Mouse (Mus musculus) liver, embryonic 14.5 days (tissue): Measurements from ENCODE around the gene Rnasek. TPM values are rescaled to one million over a fixed set of nuclear protein-coding genes. Genes with fewer than 3 reads are reported as not detected.

Experiments used
- ATAC-seq: fragments of 200-750 bp; cut with Nextera tagmentation; 2 replicates; pipeline ENCODE4 v1.8.0; 2017; ENCODE audit warnings: moderate number of reproducible peaks, mild to moderate bottlenecking, moderate library complexity; ENCODE audit not compliant: insufficient read depth
- DNase-seq, 3 experiments: peaks; one replicate each; pipeline ENCODE4 v3.0.0-alpha.2; 2012 to 2013; ENCODE audit warnings: low read depth in 3 of 3, low spot score in 3 of 3
- H3K27ac ChIP-seq: fragments of 300-500 bp; sonication (generic); 2 replicates; pipeline ENCODE4 v1.5.1; 2014; ENCODE audit warnings: moderate library complexity, mild to moderate bottlenecking, control low read depth, inconsistent platforms
- H3K27me3 ChIP-seq: fragments of 300-500 bp; sonication (generic); 2 replicates; pipeline ENCODE4 v1.6.1; 2014; ENCODE audit warnings: mild to moderate bottlenecking, low read length, moderate library complexity; ENCODE audit not compliant: control insufficient read depth, insufficient read depth
- H3K36me3 ChIP-seq: fragments of 300-500 bp; sonication (generic); replicated peaks from 2 replicates; pipeline ENCODE4 v1.6.1; 2014; ENCODE audit warnings: low read depth; ENCODE audit not compliant: control insufficient read depth, insufficient read depth
- H3K4me1 ChIP-seq, 2 experiments: fragments of 200-500 bp in 1 of 2; fragments of 300-500 bp in 1 of 2; sonication (generic) in 1 of 2; replicated peaks; 2 replicates each; pipeline ENCODE4 v1.6.1; 2012 to 2014; ENCODE audit warnings: antibody characterized with exemption in 1 of 2, inconsistent platforms in 1 of 2, low read length in 1 of 2; ENCODE audit not compliant: control insufficient read depth in 2 of 2, insufficient read depth in 2 of 2
- H3K4me2 ChIP-seq: fragments of 300-500 bp; sonication (generic); 2 replicates; pipeline ENCODE4 v1.6.1; 2014; ENCODE audit warnings: low read depth, mild to moderate bottlenecking, control low read depth, moderate library complexity
- H3K4me3 ChIP-seq, 2 experiments: fragments of 200-500 bp in 1 of 2; fragments of 300-500 bp in 1 of 2; sonication (generic) in 1 of 2; 2 replicates each; pipeline ENCODE4 v1.5.1; 2012 to 2014; ENCODE audit warnings: low read depth in 2 of 2, low read length in 2 of 2, mild to moderate bottlenecking in 2 of 2, control low read depth in 1 of 2, inconsistent platforms in 1 of 2, moderate library complexity in 1 of 2; ENCODE audit not compliant: insufficient read depth in 1 of 2
- H3K9ac ChIP-seq: fragments of 300-500 bp; sonication (generic); replicated peaks from 2 replicates; pipeline ENCODE4 v1.6.1; 2014; ENCODE audit warnings: mild to moderate bottlenecking, control low read depth, moderate library complexity
- H3K9me3 ChIP-seq: fragments of 300-500 bp; sonication (generic); 2 replicates; pipeline ENCODE4 v1.6.1; 2016; ENCODE audit warnings: low read length, mixed read lengths; ENCODE audit not compliant: control insufficient read depth
- CTCF ChIP-seq: IDR thresholded peaks from 2 replicates; pipeline ENCODE4 v1.5.1; 2016; ENCODE audit warnings: antibody characterized with exemption, low read depth, control low read depth
- EP300 ChIP-seq: IDR thresholded peaks from 2 replicates; pipeline ENCODE4 v1.6.1; 2016; ENCODE audit warnings: antibody characterized with exemption, low read depth
- WGBS: fragments of 180-500 bp; shearing (Covaris S2); extraction: QIAGEN DNeasy Blood & Tissue Kit; methylation state at CpG from one replicate; pipeline ENCODE4 v1.1.7; 2014; ENCODE audit not compliant: insufficient replicate concordance; 5-methylcytosine and 5-hydroxymethylcytosine counted together
- microRNA counts: library from miRNA; unstranded; fragments of <30 nt; microRNA quantifications from one replicate; lab custom pipeline; 2016
- microRNA-seq: library from miRNA; unstranded; fragments of <30 nt; microRNA quantifications from one replicate; pipeline ENCODE4, GENCODE M21; 2016
- polyA plus RNA-seq, 2 experiments: library from polyadenylated mRNA; depleted of rRNA in 1 of 2; stranded (reverse) in 1 of 2; unstranded in 1 of 2; fragments of >200 nt; fragmentation: Nextera tagmentation in 1 of 2; extraction: Ambion mirVana in 1 of 2; gene quantifications; 2 replicates each; pipeline versions ENCODE4 v1.2.1 to v1.2.3; 2012 to 2014

Gene Rnasek
- polyA plus RNA-seq, 2 experiments = 29.9 to 124 TPM

GRCm38 (mm10) chr11:70191188-70191587, 48.5 kb downstream of the Rnasek start:
- ATAC-seq (no peak), DNase-seq (no peak)
- Histone ChIP-seq H3K4me1 (no peaks in the 10 kb centered on the region), H3K36me3 (no peaks in the 10 kb centered on the region), H3K27ac (no peak overlapping the region), H3K9me3 (no peaks in the 10 kb centered on the region), H3K9ac (no peak overlapping the region), H3K27me3 (no peaks in the 10 kb centered on the region), H3K4me3 (no peak overlapping the region), H3K4me2 (no peak overlapping the region)
- WGBS = 58% methylated on average over 6 of the region's 6 CpGs
- no peak for TF ChIP-seq CTCF
- no peak for TF ChIP-seq EP300

- TF ChIP-seq CTCF = no peak
- TF ChIP-seq EP300 = no peak
- H3K27me3 ChIP-seq = no peaks in the 10 kb centered on the region
- WGBS = 78% methylated on average over 28 of the region's 28 CpGs
- H3K4me1 ChIP-seq = no peaks in the 10 kb centered on the region
- H3K9me3 ChIP-seq = no peaks in the 10 kb centered on the region
- DNase-seq (no peak), ATAC-seq (no peak)
- H3K4me2 ChIP-seq = no peak overlapping the region
- H3K9ac ChIP-seq = no peak overlapping the region
- H3K36me3 ChIP-seq = no peaks in the 10 kb centered on the region
- H3K4me3 ChIP-seq = no peak overlapping the region
- no peak overlapping the region for H3K27ac ChIP-seq
Measured at GRCm38 (mm10) chr11:70189319-70190134, 50.1 kb downstream of the Rnasek start.

MicroRNA genes within 50 kb of the gene (microRNA counts, 519-probe panel; counts per million panel counts)
- microRNA mmu-miR-195 (lab: Ali Mortazavi, UCI) = 69.9 counts per million
- microRNA mmu-miR-497 (lab: Ali Mortazavi, UCI) = 69.9 counts per million

Small RNA genes lying within 50 kb of the gene (microRNA-seq; reads per million reads assigned to microRNA genes)
- 380 reads per million, percentile 63 among the genes with 10 or more reads in this experiment for gene Mir195a
- gene Mir497 = not detected
- gene Mir497b = not detected

Other genes with a start within 250 kb of the Rnasek start
- gene Gabarap, start 248.7 kb downstream of the Rnasek start, polyA plus RNA-seq (2012; rRNA removed) = 134 and 140 TPM in 2 replicates
- gene Gabarap, start 248.7 kb downstream of the Rnasek start, polyA plus RNA-seq (2014; fragmentation: Nextera tagmentation; extraction: Ambion mirVana) = 296 and 300 TPM in 2 replicates
- 10.8 and 14.8 TPM in 2 replicates for gene Phf23, start 244.1 kb downstream of the Rnasek start, polyA plus RNA-seq (2012; rRNA removed)
- 11.9 and 12.1 TPM in 2 replicates for gene Phf23, start 244.1 kb downstream of the Rnasek start, polyA plus RNA-seq (2014; fragmentation: Nextera tagmentation; extraction: Ambion mirVana)
- gene Dvl2, start 239.2 kb downstream of the Rnasek start, polyA plus RNA-seq (2012; rRNA removed) = 4.2 and 4.6 TPM in 2 replicates
- 3.4 and 4.2 TPM in 2 replicates for gene Dvl2, start 239.2 kb downstream of the Rnasek start, polyA plus RNA-seq (2014; fragmentation: Nextera tagmentation; extraction: Ambion mirVana)
- gene Acadvl, start 224.4 kb downstream of the Rnasek start, polyA plus RNA-seq (2012; rRNA removed) = 27.8 and 40.6 TPM in 2 replicates
- gene Acadvl, start 224.4 kb downstream of the Rnasek start, polyA plus RNA-seq (2014; fragmentation: Nextera tagmentation; extraction: Ambion mirVana) = 84.1 and 98.1 TPM in 2 replicates
- gene Dlg4, start 222.9 kb downstream of the Rnasek start, polyA plus RNA-seq (2012; rRNA removed) = 1.5 and 1.9 TPM in 2 replicates
- gene Dlg4, start 222.9 kb downstream of the Rnasek start, polyA plus RNA-seq (2014; fragmentation: Nextera tagmentation; extraction: Ambion mirVana) = 0.33 and 0.54 TPM in 2 replicates
- gene Asgr1, start 185.8 kb downstream of the Rnasek start, polyA plus RNA-seq (2012; rRNA removed) = 1.3 TPM in 2 replicates
- 2.6 and 4.1 TPM in 2 replicates for gene Asgr1, start 185.8 kb downstream of the Rnasek start, polyA plus RNA-seq (2014; fragmentation: Nextera tagmentation; extraction: Ambion mirVana)
- gene Asgr2, start 147.2 kb downstream of the Rnasek start, polyA plus RNA-seq (2012; rRNA removed) = 10.0 and 11.5 TPM in 2 replicates
- gene Asgr2, start 147.2 kb downstream of the Rnasek start, polyA plus RNA-seq (2014; fragmentation: Nextera tagmentation; extraction: Ambion mirVana) = 9.0 and 10.6 TPM in 2 replicates
- gene Mgl2, start 109.5 kb downstream of the Rnasek start, polyA plus RNA-seq (2012; rRNA removed) = 1.1 and 1.2 TPM in 2 replicates
- 1.9 and 2.2 TPM in 2 replicates for gene Mgl2, start 109.5 kb downstream of the Rnasek start, polyA plus RNA-seq (2014; fragmentation: Nextera tagmentation; extraction: Ambion mirVana)
- gene Clec10a, start 83.6 kb downstream of the Rnasek start, polyA plus RNA-seq (2012; rRNA removed) = 0.25 and 0.34 TPM in 2 replicates
- gene Clec10a, start 83.6 kb downstream of the Rnasek start, polyA plus RNA-seq (2014; fragmentation: Nextera tagmentation; extraction: Ambion mirVana) = 0.16 and 0.76 TPM in 2 replicates
- gene Slc16a11, start 27.1 kb downstream of the Rnasek start, polyA plus RNA-seq (2012; rRNA removed) = 0.52 and 0.79 TPM in 2 replicates
- gene Slc16a11, start 27.1 kb downstream of the Rnasek start, polyA plus RNA-seq (2014; fragmentation: Nextera tagmentation; extraction: Ambion mirVana) = 0.47 TPM in 2 replicates
- 2.9 and 3.2 TPM in 2 replicates for gene Slc16a13, start 18.8 kb downstream of the Rnasek start, polyA plus RNA-seq (2012; rRNA removed)
- 3.8 and 4.4 TPM in 2 replicates for gene Slc16a13, start 18.8 kb downstream of the Rnasek start, polyA plus RNA-seq (2014; fragmentation: Nextera tagmentation; extraction: Ambion mirVana)
- gene Bcl6b, start 10.0 kb downstream of the Rnasek start, polyA plus RNA-seq (2012; rRNA removed) = 1.0 TPM in 2 replicates
- gene Bcl6b, start 10.0 kb downstream of the Rnasek start, polyA plus RNA-seq (2014; fragmentation: Nextera tagmentation; extraction: Ambion mirVana) = 1.0 and 2.5 TPM in 2 replicates
- gene 0610010K14Rik, start 1.9 kb downstream of the Rnasek start, polyA plus RNA-seq (2012; rRNA removed) = 53.3 and 56.1 TPM in 2 replicates
- 78.4 and 79.8 TPM in 2 replicates for gene 0610010K14Rik, start 1.9 kb downstream of the Rnasek start, polyA plus RNA-seq (2014; fragmentation: Nextera tagmentation; extraction: Ambion mirVana)
- gene Gm21988, start within 50 bp of the Rnasek start, polyA plus RNA-seq (2012; rRNA removed) = 4.5 and 4.8 TPM in 2 replicates
- gene Gm21988, start within 50 bp of the Rnasek start, polyA plus RNA-seq (2014; fragmentation: Nextera tagmentation; extraction: Ambion mirVana) = 4.2 and 4.4 TPM in 2 replicates
- 9.9 and 11.2 TPM in 2 replicates for gene Alox12, start 15.5 kb upstream of the Rnasek start, polyA plus RNA-seq (2012; rRNA removed)
- gene Alox12, start 15.5 kb upstream of the Rnasek start, polyA plus RNA-seq (2014; fragmentation: Nextera tagmentation; extraction: Ambion mirVana) = 13.6 and 16.9 TPM in 2 replicates
- 0.05 and 0.06 TPM in 2 replicates for gene Alox12e, start 82.8 kb upstream of the Rnasek start, polyA plus RNA-seq (2012; rRNA removed)
- gene Alox12e, start 82.8 kb upstream of the Rnasek start, polyA plus RNA-seq (2014; fragmentation: Nextera tagmentation; extraction: Ambion mirVana) = 0.10 TPM in 1 of 2 replicates, not detected in the other
- gene Alox15, start 112.2 kb upstream of the Rnasek start, polyA plus RNA-seq (2012; rRNA removed) = 0.78 and 1.3 TPM in 2 replicates
- 0.66 and 0.91 TPM in 2 replicates for gene Alox15, start 112.2 kb upstream of the Rnasek start, polyA plus RNA-seq (2014; fragmentation: Nextera tagmentation; extraction: Ambion mirVana)
- 9.6 and 9.8 TPM in 2 replicates for gene Pelp1, start 170.2 kb upstream of the Rnasek start, polyA plus RNA-seq (2012; rRNA removed)
- 12.1 and 13.8 TPM in 2 replicates for gene Pelp1, start 170.2 kb upstream of the Rnasek start, polyA plus RNA-seq (2014; fragmentation: Nextera tagmentation; extraction: Ambion mirVana)
- gene Arrb2, start 192.8 kb upstream of the Rnasek start, polyA plus RNA-seq (2012; rRNA removed) = 17.8 and 19.4 TPM in 2 replicates
- 9.8 and 11.0 TPM in 2 replicates for gene Arrb2, start 192.8 kb upstream of the Rnasek start, polyA plus RNA-seq (2014; fragmentation: Nextera tagmentation; extraction: Ambion mirVana)
- 11.9 and 12.8 TPM in 2 replicates for gene Med11, start 212.1 kb upstream of the Rnasek start, polyA plus RNA-seq (2012; rRNA removed)
- gene Med11, start 212.1 kb upstream of the Rnasek start, polyA plus RNA-seq (2014; fragmentation: Nextera tagmentation; extraction: Ambion mirVana) = 17.0 and 20.0 TPM in 2 replicates
- gene Zmynd15, start 219.6 kb upstream of the Rnasek start, polyA plus RNA-seq (2012; rRNA removed) = 0.28 and 0.31 TPM in 2 replicates
- gene Zmynd15, start 219.6 kb upstream of the Rnasek start, polyA plus RNA-seq (2014; fragmentation: Nextera tagmentation; extraction: Ambion mirVana) = 0.10 and 0.29 TPM in 2 replicates
- 0.94 and 1.1 TPM in 2 replicates for gene Cxcl16, start 220.1 kb upstream of the Rnasek start, polyA plus RNA-seq (2012; rRNA removed)
- 0.79 and 1.5 TPM in 2 replicates for gene Cxcl16, start 220.1 kb upstream of the Rnasek start, polyA plus RNA-seq (2014; fragmentation: Nextera tagmentation; extraction: Ambion mirVana)